In the genomic region with DNA sequence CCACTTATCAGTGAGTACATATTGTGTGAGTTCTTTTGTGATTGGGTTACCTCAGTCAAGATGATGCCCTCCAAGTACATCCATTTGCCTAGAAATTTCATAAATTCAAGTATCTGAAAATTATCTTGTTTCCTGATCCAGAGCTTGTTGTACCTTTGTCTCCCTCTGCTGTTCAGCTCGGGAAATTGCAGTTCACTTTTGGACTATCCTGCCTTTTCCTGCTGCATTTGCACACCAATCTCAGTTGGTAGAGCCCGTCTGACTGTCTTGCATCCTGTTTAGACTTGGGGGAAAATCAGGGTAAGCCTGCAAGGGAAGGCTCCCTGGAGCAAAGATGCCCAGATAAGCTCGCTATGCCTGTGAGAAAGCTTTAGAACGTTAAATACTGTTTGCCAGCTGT, we compare ENCODE assay signal across 11 mouse cellular contexts. TPM values are rescaled to one million over a fixed set of nuclear protein-coding genes. Genes with fewer than 3 reads are reported as not detected.
DNase-seq lines count a peak whose midpoint lies in the region; ATAC-seq lines count a peak whose summit lies in the region.
"Not testable (repeated sequence)": the region's sequence is repeated elsewhere in the genome, so short reads cannot be mapped to it uniquely, and the experiment has no call there.
"Had no signal": no experiment of that assay in that cellular context is flagged by ENCODE, and none has a peak within 500 bp of the region (broad histone marks: within the 10 kb centered on the region; RNA-seq: fewer than 3 reads in every experiment).

No protein-coding gene starts in this region.

- H3K9ac ChIP-seq in hindbrain, embryonic 14.5 days, result not testable (repeated sequence)

- H3K4me1 ChIP-seq in hindbrain, embryonic 14.5 days (replicated peaks; ENCODE audit: control insufficient read depth, insufficient read depth, low read length), result not testable (repeated sequence)

- H3K4me2 ChIP-seq in hindbrain, embryonic 14.5 days (replicated peaks), result not testable (repeated sequence)

- not testable (repeated sequence) for H3K36me3 ChIP-seq in hindbrain, embryonic 14.5 days (replicated peaks; ENCODE audit: control insufficient read depth, insufficient read depth)

- not testable (repeated sequence) for H3K27ac ChIP-seq in hindbrain, embryonic 14.5 days

- WGBS in hindbrain, embryonic 14.5 days, result 10% methylated on average over 4 of the region's 4 CpGs

- H3K27me3 ChIP-seq in hindbrain, embryonic 14.5 days (ENCODE audit: control insufficient read depth, insufficient read depth, low read length), result not testable (repeated sequence)

- not testable (repeated sequence) for H3K9me3 ChIP-seq in hindbrain, embryonic 14.5 days (ENCODE audit: control insufficient read depth, low read length)

- peak; percentile 31 for DNase-seq in T-cell, adult 2 months (ENCODE audit: low spot score)
- DNase-seq in cerebellum, adult 9-11 months, result peak; percentile 46
- peak; percentile 5 to 44 for DNase-seq in frontal cortex, postnatal 10 days (ENCODE audit: low spot score in 2 of 2)
- peak; percentile 81 for DNase-seq in hindbrain, embryonic 14.5 days (ENCODE audit: low spot score)
- peak; percentile 61 to 66 for DNase-seq in layer of hippocampus, postnatal 10 days (ENCODE audit: low spot score in 2 of 2)
- peak; percentile 52 for DNase-seq in lung, postnatal 10 days
- DNase-seq in right cerebral cortex, adult 18-20 months, result peak; percentile 49
- peak; percentile 14 for DNase-seq in yolk sac, embryonic 10.5 days (ENCODE audit: low spot score)

- H3K4me3 ChIP-seq in hindbrain, embryonic 14.5 days (replicated peaks; ENCODE audit: low read length), result not testable (repeated sequence)

- ATAC-seq in hindbrain, embryonic 14.5 days (ENCODE audit: low FRiP score), result peak; percentile 59; the same call in 1 of the 2 replicates

RNA-seq across cellular contexts. Expression of gene Vmn2r90, which starts 45.8 kb away (rescaled TPM):
- polyA plus RNA-seq in hindbrain, embryonic 14.5 days (2014; fragmentation: Nextera tagmentation; extraction: Ambion mirVana), result not detected in 2 replicates
- not detected for total RNA-seq in layer of hippocampus, postnatal 10 days (2021)
- polyA plus RNA-seq: forebrain, embryonic 15.5 days; liver, embryonic 12.5 days; small intestine, adult 2 months had no signal

Comparison
In these comparisons a context has a peak if more than half of its experiments do, and no peak if none do; other contexts are left out.
1. DNase-seq: peak in every context shown above with its lines; median percentile 81 in hindbrain, embryonic 14.5 days; 64 in layer of hippocampus, postnatal 10 days; 52 in lung, postnatal 10 days; 49 in right cerebral cortex, adult 18-20 months; 46 in cerebellum, adult 9-11 months; 31 in T-cell, adult 2 months; 24 in frontal cortex, postnatal 10 days; 14 in yolk sac, embryonic 10.5 days.